Mouse (Mus musculus) liver, embryonic 13.5 days (tissue): Measurements from ENCODE around the gene Trak1. TPM values are rescaled to one million over a fixed set of nuclear protein-coding genes. Genes with fewer than 3 reads are reported as not detected.

ENCODE experiments used
- ATAC-seq: fragments of 200-750 bp; cut with Nextera tagmentation; 2 replicates; pipeline ENCODE4 v1.8.0; 2017; ENCODE audit warnings: low read depth, mild to moderate bottlenecking, moderate number of reproducible peaks, moderate library complexity
- DNase-seq: peaks from one replicate; pipeline ENCODE4 v3.0.0; 2022
- H3K27ac ChIP-seq: fragments of 300-500 bp; sonication (generic); 2 replicates; pipeline ENCODE4 v1.5.1; 2015; ENCODE audit warnings: moderate library complexity, mild to moderate bottlenecking, inconsistent platforms
- H3K27me3 ChIP-seq: fragments of 300-500 bp; sonication (generic); 2 replicates; pipeline ENCODE4 v1.6.1; 2015; ENCODE audit warnings: mild to moderate bottlenecking, inconsistent platforms
- H3K36me3 ChIP-seq: fragments of 300-500 bp; sonication (generic); 2 replicates; pipeline ENCODE4 v1.6.1; 2015; ENCODE audit warnings: mild to moderate bottlenecking, inconsistent platforms
- H3K4me1 ChIP-seq: fragments of 300-500 bp; sonication (generic); replicated peaks from 2 replicates; pipeline ENCODE4 v1.6.1; 2015; ENCODE audit warnings: inconsistent platforms
- H3K4me2 ChIP-seq: fragments of 300-500 bp; sonication (generic); 2 replicates; pipeline ENCODE4 v1.6.1; 2015; ENCODE audit warnings: inconsistent platforms, mild to moderate bottlenecking, moderate library complexity
- H3K4me3 ChIP-seq: fragments of 300-500 bp; sonication (generic); replicated peaks from 2 replicates; pipeline ENCODE4 v1.5.1; 2015; ENCODE audit warnings: mild to moderate bottlenecking, inconsistent platforms
- H3K9ac ChIP-seq: fragments of 300-500 bp; sonication (generic); 2 replicates; pipeline ENCODE4 v1.6.1; 2015; ENCODE audit warnings: mild to moderate bottlenecking, inconsistent platforms
- H3K9me3 ChIP-seq: fragments of 300-500 bp; sonication (generic); replicated peaks from 2 replicates; pipeline ENCODE4 v1.6.1; 2016; ENCODE audit warnings: inconsistent platforms
- WGBS: fragments of 180-500 bp; shearing (Covaris S2); methylation state at CpG from one replicate; pipeline ENCODE4 v1.1.7; 2015; ENCODE audit not compliant: insufficient replicate concordance; 5-methylcytosine and 5-hydroxymethylcytosine counted together
- polyA plus RNA-seq: library from polyadenylated mRNA; unstranded; fragments of >200 nt; fragmentation: Nextera tagmentation; extraction: Ambion mirVana; gene quantifications from 2 replicates; pipeline ENCODE4 v1.2.1, GENCODE M21; 2015

Gene Trak1
- polyA plus RNA-seq, 1 experiment from 2014 or later = 3.6 TPM

- Histone ChIP-seq H3K4me2 (no peak overlapping the region), H3K27ac (peak overlapping the region; percentile 96), H3K36me3 (no peaks in the 10 kb centered on the region), H3K9me3 (no peaks in the 10 kb centered on the region), H3K9ac (no peak overlapping the region; the same call in 1 of the 2 replicates), H3K4me1 (peaks cover 86% of the 10 kb centered on the region), H3K27me3 (no peaks in the 10 kb centered on the region), H3K4me3 (no peak overlapping the region)
- no peak for ATAC-seq
- 87% methylated on average over 16 of the region's 16 CpGs for WGBS
- no peak for DNase-seq
Observed at GRCm38 (mm10) chr9:121424281-121425164, 127.2 kb downstream of the Trak1 start.

GRCm38 (mm10) chr9:121426451-121426850 is 129.1 kb downstream of the Trak1 start:
- H3K4me3 ChIP-seq = peak overlapping the region; percentile 19; the same call in 1 of the 2 replicates
- H3K27me3 ChIP-seq = no peaks in the 10 kb centered on the region
- H3K36me3 ChIP-seq = no peaks in the 10 kb centered on the region
- 16% methylated on average over 3 of the region's 3 CpGs for WGBS
- H3K27ac ChIP-seq = peak overlapping the region; percentile 96
- ATAC-seq (peak; percentile 99), DNase-seq (peak; percentile 83)
- H3K9ac ChIP-seq = peak overlapping the region; percentile 64
- peak overlapping the region; percentile 61 for H3K4me2 ChIP-seq
- H3K4me1 ChIP-seq = peaks cover 91% of the 10 kb centered on the region
- H3K9me3 ChIP-seq = no peaks in the 10 kb centered on the region

GRCm38 (mm10) chr9:121426902-121427301 is 129.6 kb downstream of the Trak1 start:
- no peak overlapping the region for H3K4me3 ChIP-seq
- H3K9ac ChIP-seq = peak overlapping the region; percentile 63
- peak overlapping the region; percentile 61 for H3K4me2 ChIP-seq
- H3K4me1 ChIP-seq = peaks cover 90% of the 10 kb centered on the region
- DNase-seq (no peak), ATAC-seq (peak; percentile 16)
- H3K27me3 ChIP-seq = no peaks in the 10 kb centered on the region
- no peaks in the 10 kb centered on the region for H3K9me3 ChIP-seq
- WGBS = 55% methylated on average over 5 of the region's 5 CpGs
- peak overlapping the region; percentile 96 for H3K27ac ChIP-seq
- H3K36me3 ChIP-seq = no peaks in the 10 kb centered on the region

- no peak overlapping the region for H3K27ac ChIP-seq
- ATAC-seq (no peak), DNase-seq (no peak)
- no peak overlapping the region for H3K9ac ChIP-seq
- WGBS = 82% methylated on average over 7 of the region's 7 CpGs
- H3K36me3 ChIP-seq = no peaks in the 10 kb centered on the region
- H3K9me3 ChIP-seq = no peaks in the 10 kb centered on the region
- no peak overlapping the region for H3K4me3 ChIP-seq
- no peaks in the 10 kb centered on the region for H3K27me3 ChIP-seq
- peaks cover 80% of the 10 kb centered on the region for H3K4me1 ChIP-seq
- H3K4me2 ChIP-seq = no peak overlapping the region
Observed at GRCm38 (mm10) chr9:121429592-121429991, 132.3 kb downstream of the Trak1 start.

- H3K27me3 ChIP-seq = no peaks in the 10 kb centered on the region
- H3K27ac ChIP-seq = no peak overlapping the region
- no peaks in the 10 kb centered on the region for H3K9me3 ChIP-seq
- no peak overlapping the region for H3K4me3 ChIP-seq
- H3K36me3 ChIP-seq = no peaks in the 10 kb centered on the region
- no peak overlapping the region; the same call in 1 of the 2 replicates for H3K9ac ChIP-seq
- no peak overlapping the region for H3K4me2 ChIP-seq
- ATAC-seq (no peak), DNase-seq (no peak)
- peaks cover 80% of the 10 kb centered on the region for H3K4me1 ChIP-seq
- WGBS = 62% methylated on average over 6 of the region's 6 CpGs
Observed at GRCm38 (mm10) chr9:121430379-121430778, 133.1 kb downstream of the Trak1 start.

GRCm38 (mm10) chr9:121433745-121434528 is 136.6 kb downstream of the Trak1 start:
- DNase-seq = no peak
- no peaks in the 10 kb centered on the region for H3K9me3 ChIP-seq
- no peak overlapping the region for H3K27ac ChIP-seq
- no peak overlapping the region for H3K4me3 ChIP-seq
- H3K27me3 ChIP-seq = no peaks in the 10 kb centered on the region
- peak overlapping the region; percentile 27; the same call in 1 of the 2 replicates for H3K9ac ChIP-seq
- peaks cover 64% of the 10 kb centered on the region for H3K4me1 ChIP-seq
- ATAC-seq = 0 out of 2 replicates have a peak, but pooled peaks have one; percentile 22
- no peak overlapping the region for H3K4me2 ChIP-seq
- 78% methylated on average over 15 of the region's 15 CpGs for WGBS
- no peaks in the 10 kb centered on the region for H3K36me3 ChIP-seq

GRCm38 (mm10) chr9:121435332-121435956 is 138.1 kb downstream of the Trak1 start:
- no peaks in the 10 kb centered on the region for H3K9me3 ChIP-seq
- no peak overlapping the region for H3K9ac ChIP-seq
- H3K4me1 ChIP-seq = peaks cover 51% of the 10 kb centered on the region
- H3K27ac ChIP-seq = peak overlapping the region; percentile 4; the same call in 1 of the 2 replicates
- H3K4me2 ChIP-seq = no peak overlapping the region
- WGBS = 63% methylated on average over 3 of the region's 3 CpGs
- DNase-seq (no peak), ATAC-seq (no peak)
- no peaks in the 10 kb centered on the region for H3K36me3 ChIP-seq
- no peaks in the 10 kb centered on the region for H3K27me3 ChIP-seq
- no peak overlapping the region for H3K4me3 ChIP-seq

GRCm38 (mm10) chr9:121436501-121436900 is 139.2 kb downstream of the Trak1 start:
- Histone ChIP-seq H3K4me2 (no peak overlapping the region), H3K27ac (no peak overlapping the region), H3K9ac (peak overlapping the region; percentile 2; the same call in 1 of the 2 replicates), H3K9me3 (no peaks in the 10 kb centered on the region), H3K27me3 (no peaks in the 10 kb centered on the region), H3K4me1 (peaks cover 45% of the 10 kb centered on the region), H3K4me3 (no peak overlapping the region), H3K36me3 (no peaks in the 10 kb centered on the region)
- WGBS = 37% methylated on average over 1 of the region's 1 CpGs
- DNase-seq (no peak), ATAC-seq (0 out of 2 replicates have a peak, but pooled peaks have one; percentile 16)

- DNase-seq (no peak), ATAC-seq (no peak)
- H3K36me3 ChIP-seq = peaks cover 31% of the 10 kb centered on the region
- H3K4me2 ChIP-seq = no peak overlapping the region
- no peak overlapping the region for H3K9ac ChIP-seq
- no peak overlapping the region for H3K4me3 ChIP-seq
- no peaks in the 10 kb centered on the region for H3K9me3 ChIP-seq
- 68% methylated on average over 1 of the region's 1 CpGs for WGBS
- H3K27me3 ChIP-seq = no peaks in the 10 kb centered on the region
- H3K4me1 ChIP-seq = peaks cover 23% of the 10 kb centered on the region
- no peak overlapping the region for H3K27ac ChIP-seq
Observed at GRCm38 (mm10) chr9:121442145-121442544, 144.8 kb downstream of the Trak1 start.

- 71% methylated on average over 31 of the region's 31 CpGs for WGBS
- Histone ChIP-seq H3K27me3 (no peaks in the 10 kb centered on the region), H3K9me3 (no peaks in the 10 kb centered on the region), H3K27ac (no peak overlapping the region), H3K4me1 (peaks cover 23% of the 10 kb centered on the region), H3K4me3 (no peak overlapping the region), H3K9ac (no peak overlapping the region), H3K36me3 (peaks cover 45% of the 10 kb centered on the region), H3K4me2 (no peak overlapping the region)
- ATAC-seq = 0 out of 2 replicates have a peak, but pooled peaks have one; percentile 27
- peak; percentile 57 for DNase-seq
Observed at GRCm38 (mm10) chr9:121443696-121444366, 146.5 kb downstream of the Trak1 start.
